Mouse (Mus musculus) forebrain, embryonic 11.5 days (tissue): ENCODE measurements around the gene Qpctl. TPM values are rescaled to one million over a fixed set of nuclear protein-coding genes. Genes with fewer than 3 reads are reported as not detected.

Experiments used
- ATAC-seq: fragments of 200-750 bp; cut with Nextera tagmentation; replicated peaks from 2 replicates; pipeline ENCODE4 v1.8.0; 2017; ENCODE audit warnings: moderate TSS enrichment; ENCODE audit not compliant: low FRiP score
- DNase-seq: peaks from one replicate; pipeline ENCODE4 v3.0.0-alpha.2; 2017; ENCODE audit warnings: low spot score
- H3K27ac ChIP-seq: fragments of 300-500 bp; sonication (generic); 2 replicates; pipeline ENCODE4 v1.5.1; 2014; ENCODE audit warnings: low read depth, low read length
- H3K27me3 ChIP-seq: fragments of 300-500 bp; sonication (generic); 2 replicates; pipeline ENCODE4 v1.6.1; 2014; ENCODE audit warnings: mild to moderate bottlenecking, low read length, mixed read lengths; ENCODE audit not compliant: control insufficient read depth, insufficient read depth
- H3K36me3 ChIP-seq: fragments of 300-500 bp; sonication (generic); 2 replicates; pipeline ENCODE4 v1.6.1; 2014; ENCODE audit warnings: mild to moderate bottlenecking, low read length, moderate library complexity, mixed read lengths; ENCODE audit not compliant: control insufficient read depth, insufficient read depth
- H3K4me1 ChIP-seq: fragments of 300-500 bp; sonication (generic); replicated peaks from 2 replicates; pipeline ENCODE4 v1.6.1; 2014; ENCODE audit warnings: low read length, mixed read lengths; ENCODE audit not compliant: control insufficient read depth, insufficient read depth
- H3K4me2 ChIP-seq: fragments of 300-500 bp; sonication (generic); 2 replicates; pipeline ENCODE4 v1.6.1; 2014; ENCODE audit warnings: low read depth, mild to moderate bottlenecking, low read length, moderate library complexity, mixed read lengths; ENCODE audit not compliant: severe bottlenecking
- H3K4me3 ChIP-seq: fragments of 300-500 bp; sonication (generic); 2 replicates; pipeline ENCODE4 v1.5.1; 2014; ENCODE audit warnings: low read depth, low read length
- H3K9ac ChIP-seq: fragments of 300-500 bp; sonication (generic); 2 replicates; pipeline ENCODE4 v1.6.1; 2014; ENCODE audit warnings: low read length
- H3K9me3 ChIP-seq: fragments of 300-500 bp; sonication (generic); 2 replicates; pipeline ENCODE4 v1.6.1; 2016; ENCODE audit warnings: low read length, mixed read lengths; ENCODE audit not compliant: control insufficient read depth
- WGBS: fragments of 180-500 bp; shearing (Covaris S2); extraction: QIAGEN DNeasy Blood & Tissue Kit; methylation state at CpG from one replicate; pipeline ENCODE4 v1.1.7; 2014; 5-methylcytosine and 5-hydroxymethylcytosine counted together
- polyA plus RNA-seq: library from polyadenylated mRNA; unstranded; fragments of >200 nt; fragmentation: Nextera tagmentation; extraction: Ambion mirVana; gene quantifications from 2 replicates; pipeline ENCODE4 v1.2.1, GENCODE M21; 2014

The Qpctl gene
- polyA plus RNA-seq, 1 experiment from 2014 or later, result 13.9 TPM

DNA sequence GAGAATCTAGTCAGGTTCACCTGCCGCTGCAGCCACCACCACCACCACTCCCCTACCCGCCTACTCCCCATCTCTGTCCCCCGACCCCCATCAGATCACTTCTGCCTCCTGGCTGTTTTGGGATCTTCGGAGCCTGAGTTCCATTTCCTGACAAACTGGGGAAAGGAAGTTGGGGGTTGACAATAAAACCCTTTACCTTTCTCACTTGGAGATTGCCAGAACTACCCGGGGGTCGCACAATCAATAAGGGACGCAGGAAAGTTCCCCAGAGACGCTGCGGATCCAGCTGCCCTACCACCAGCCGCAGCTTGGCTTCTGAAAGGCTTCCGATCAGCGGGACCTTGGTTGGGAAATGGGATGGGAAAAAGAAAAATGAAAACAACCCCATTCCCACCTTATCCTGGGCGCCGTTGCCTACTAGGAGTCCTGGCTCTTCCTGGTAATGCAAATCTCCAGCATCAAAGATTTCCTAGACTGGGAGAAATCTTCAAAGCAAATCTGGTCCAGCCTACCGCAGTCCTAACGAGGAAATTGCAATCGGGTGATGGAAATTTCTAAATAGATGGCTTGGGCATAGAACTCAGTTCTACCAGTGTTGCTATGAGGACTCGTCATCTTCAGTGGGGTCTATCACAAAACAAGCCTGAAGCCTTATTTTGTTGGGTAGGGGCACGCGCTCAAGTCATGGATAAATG lies 764 bp downstream of the Qpctl start:
- Histone ChIP-seq H3K9me3 (no peaks in the 10 kb centered on the region), H3K36me3 (no peaks in the 10 kb centered on the region; the same call in 1 of the 2 replicates), H3K4me2 (peak overlapping the region; percentile 92), H3K27me3 (no peaks in the 10 kb centered on the region), H3K9ac (peak overlapping the region; percentile 66), H3K4me3 (peak overlapping the region; percentile 52), H3K27ac (no peak overlapping the region), H3K4me1 (peaks cover 15% of the 10 kb centered on the region)
- 19% methylated on average over 20 of the region's 20 CpGs for WGBS
- peak; percentile 49 for DNase-seq
- ATAC-seq, result no peak

DNA sequence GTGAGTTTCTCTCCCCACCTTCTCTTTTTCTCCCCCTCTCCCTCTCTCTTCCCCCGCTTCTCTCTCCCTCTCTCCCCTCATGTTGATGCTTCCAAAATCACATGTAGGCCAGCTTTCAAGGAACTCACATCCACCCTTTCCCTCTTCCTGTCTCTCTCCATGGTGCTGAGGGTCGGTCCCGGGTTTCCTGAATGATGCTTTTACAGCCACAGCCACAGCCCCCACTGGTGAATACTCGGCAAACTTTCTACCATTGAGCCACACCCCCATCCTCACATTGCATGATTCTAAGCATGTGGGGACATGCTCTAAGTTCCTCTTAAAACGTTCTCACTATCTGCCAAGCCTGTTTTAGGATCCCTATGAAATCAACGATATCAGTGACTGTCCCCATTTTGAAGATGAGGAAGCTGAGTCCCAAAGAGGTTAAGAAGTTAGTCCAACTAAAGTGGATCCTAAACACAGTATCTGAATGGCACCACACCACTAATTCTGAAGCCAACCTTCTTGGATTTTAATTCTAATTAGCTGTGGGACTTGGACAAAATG lies 1.5 kb downstream of the Qpctl start:
- Histone ChIP-seq H3K4me1 (peaks cover 15% of the 10 kb centered on the region), H3K36me3 (no peaks in the 10 kb centered on the region; the same call in 1 of the 2 replicates), H3K4me3 (no peak overlapping the region), H3K4me2 (peak overlapping the region; percentile 92; the same call in 1 of the 2 replicates), H3K27ac (no peak overlapping the region), H3K9me3 (no peaks in the 10 kb centered on the region), H3K27me3 (no peaks in the 10 kb centered on the region), H3K9ac (no peak overlapping the region; the same call in 1 of the 2 replicates)
- no peak for ATAC-seq
- DNase-seq, result peak; percentile 45
- WGBS, result 60% methylated on average over 6 of the region's 6 CpGs

DNA sequence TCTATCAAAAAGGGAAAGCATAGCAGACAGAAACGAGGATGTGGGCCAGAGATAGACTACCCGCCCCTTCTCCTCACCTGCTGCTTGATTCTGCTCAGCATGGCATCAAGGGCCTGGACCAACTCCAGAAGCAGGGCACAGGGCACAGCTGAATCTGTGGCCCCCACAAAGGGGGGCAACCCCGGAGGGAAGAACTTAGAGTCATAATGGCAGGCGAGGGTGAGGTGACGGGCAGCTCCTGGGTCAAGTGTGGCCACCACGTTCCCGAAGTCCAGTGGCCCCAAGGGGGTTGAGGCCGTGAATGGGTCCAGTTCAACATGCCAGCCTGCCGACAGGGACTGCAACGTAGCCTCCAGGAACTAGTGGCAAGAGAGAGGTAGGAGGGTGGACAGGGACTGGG lies 2.3 kb downstream of the Qpctl start:
- Histone ChIP-seq H3K27me3 (no peaks in the 10 kb centered on the region), H3K4me1 (peaks cover 15% of the 10 kb centered on the region), H3K9ac (no peak overlapping the region), H3K9me3 (no peaks in the 10 kb centered on the region), H3K4me2 (no peak overlapping the region), H3K36me3 (no peaks in the 10 kb centered on the region; the same call in 1 of the 2 replicates), H3K4me3 (no peak overlapping the region), H3K27ac (no peak overlapping the region)
- DNase-seq, result no peak
- ATAC-seq, result no peak
- 90% methylated on average over 10 of the region's 10 CpGs for WGBS

DNA sequence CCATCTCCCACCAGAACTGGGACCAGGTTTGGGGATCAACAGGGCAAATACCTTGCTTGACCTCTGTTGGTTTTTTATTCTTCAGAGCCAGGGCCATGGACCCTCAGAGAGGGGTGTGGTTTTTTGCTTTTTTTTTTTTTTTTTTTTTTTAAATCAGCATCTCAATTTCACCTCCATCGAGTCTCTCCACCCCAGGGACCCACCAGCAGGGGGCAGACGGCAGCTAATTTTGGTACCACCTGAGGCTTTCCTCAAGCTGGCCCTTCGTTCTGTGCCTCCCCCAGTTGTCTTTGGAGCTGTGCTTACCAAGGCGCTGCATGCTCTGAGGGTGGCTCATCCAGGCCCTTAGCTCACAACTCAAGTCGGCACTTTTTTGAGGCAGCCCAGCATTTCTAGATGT lies 11.7 kb downstream of the Qpctl start:
- ATAC-seq (no peak), DNase-seq (peak; percentile 74)
- Histone ChIP-seq H3K4me3 (no peak overlapping the region), H3K27ac (no peak overlapping the region), H3K27me3 (no peaks in the 10 kb centered on the region), H3K4me2 (no peak overlapping the region), H3K9me3 (no peaks in the 10 kb centered on the region), H3K36me3 (peaks cover 27% of the 10 kb centered on the region; the same call in 1 of the 2 replicates), H3K9ac (no peak overlapping the region), H3K4me1 (no peaks in the 10 kb centered on the region)
- 49% methylated on average over 5 of the region's 5 CpGs for WGBS

DNA sequence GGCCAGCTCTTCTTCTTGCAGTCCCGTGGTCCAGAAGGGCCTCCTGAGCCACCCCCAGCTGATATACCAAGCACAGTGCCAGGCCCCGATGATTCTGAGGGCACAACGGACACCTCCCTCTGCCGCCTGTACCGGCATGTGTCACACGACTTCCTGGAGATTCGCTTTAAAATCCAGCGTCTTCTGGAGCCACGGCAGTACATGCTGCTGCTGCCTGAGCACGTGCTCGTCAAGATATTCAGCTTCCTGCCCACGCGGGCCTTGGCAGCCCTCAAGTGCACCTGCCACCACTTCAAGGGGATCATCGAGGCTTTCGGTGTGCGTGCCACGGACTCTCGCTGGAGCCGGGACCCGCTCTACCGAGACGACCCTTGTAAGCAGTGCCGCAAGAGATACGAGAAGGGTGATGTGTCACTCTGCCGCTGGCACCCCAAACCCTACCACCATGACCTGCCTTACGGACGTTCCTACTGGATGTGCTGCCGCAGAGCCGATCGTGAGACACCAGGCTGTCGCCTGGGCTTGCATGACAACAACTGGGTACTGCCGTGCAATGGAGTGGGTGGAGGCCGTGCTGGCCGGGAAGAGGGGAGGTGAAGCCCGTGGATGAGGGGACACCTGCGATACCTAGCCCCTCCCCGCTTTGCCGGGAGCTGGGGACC lies 12.3 kb downstream of the Qpctl start:
- Histone ChIP-seq H3K27ac (no peak overlapping the region), H3K4me3 (no peak overlapping the region), H3K27me3 (no peaks in the 10 kb centered on the region), H3K36me3 (peaks cover 27% of the 10 kb centered on the region; the same call in 1 of the 2 replicates), H3K4me2 (no peak overlapping the region), H3K9ac (no peak overlapping the region), H3K9me3 (no peaks in the 10 kb centered on the region), H3K4me1 (peaks cover 2% of the 10 kb centered on the region; the same call in 1 of the 2 replicates)
- DNase-seq (no peak), ATAC-seq (no peak)
- 93% methylated on average over 38 of the region's 38 CpGs for WGBS

DNA sequence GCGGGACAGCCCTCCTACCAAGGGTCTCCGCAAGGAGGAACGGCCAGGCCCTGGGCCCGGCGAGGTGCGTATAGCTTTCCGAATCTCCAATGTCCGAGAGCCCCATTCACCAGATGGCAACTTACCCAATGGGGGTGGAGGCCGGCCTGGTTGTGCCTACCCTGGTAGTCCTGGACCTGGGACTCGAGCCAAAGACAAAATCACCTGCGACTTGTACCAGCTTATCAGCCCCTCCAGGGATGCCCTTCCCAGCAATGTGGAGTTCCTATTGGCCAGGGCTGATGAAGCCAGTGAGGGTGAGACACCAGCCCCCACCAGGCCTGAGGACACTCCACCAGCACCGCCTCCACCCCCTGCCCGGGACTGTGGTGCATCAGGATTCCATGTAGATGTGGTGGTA lies 12.9 kb downstream of the Qpctl start:
- Histone ChIP-seq H3K27ac (no peak overlapping the region), H3K9ac (no peak overlapping the region), H3K27me3 (no peaks in the 10 kb centered on the region), H3K4me3 (no peak overlapping the region), H3K4me1 (peaks cover 3% of the 10 kb centered on the region), H3K9me3 (no peaks in the 10 kb centered on the region), H3K36me3 (peaks cover 27% of the 10 kb centered on the region; the same call in 1 of the 2 replicates), H3K4me2 (no peak overlapping the region)
- ATAC-seq (no peak), DNase-seq (no peak)
- WGBS, result 94% methylated on average over 13 of the region's 13 CpGs

DNA sequence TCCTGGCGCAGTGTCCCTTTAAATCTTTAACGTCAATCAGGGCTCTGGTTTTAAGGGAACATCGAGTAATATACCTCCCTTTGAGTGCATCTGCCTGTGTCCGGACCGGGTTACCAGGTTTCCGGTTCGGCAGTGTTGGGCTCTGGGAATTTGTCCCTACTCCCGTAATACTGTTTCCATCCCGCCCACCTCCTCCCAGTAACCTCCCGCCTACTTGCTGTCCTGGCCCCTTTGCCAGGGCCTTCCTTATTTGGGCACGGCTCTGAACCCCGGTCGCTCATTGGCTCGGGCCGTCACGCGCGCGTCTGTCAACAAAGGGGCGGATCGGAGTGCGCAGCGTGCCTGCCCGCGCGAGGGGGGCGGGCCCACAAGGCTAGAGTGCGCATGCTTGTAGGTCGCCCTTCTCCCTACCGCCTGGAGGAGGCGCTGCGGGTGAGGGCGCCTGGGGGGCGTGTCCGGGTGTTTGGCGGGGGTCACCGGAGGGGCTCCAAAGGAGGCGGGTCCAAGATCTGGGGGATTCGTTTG lies 17.7 kb downstream of the Qpctl start:
- under 1% methylated on average over 39 of the region's 39 CpGs for WGBS
- peak; percentile 98 for DNase-seq
- ATAC-seq, result peak; percentile 98

DNA sequence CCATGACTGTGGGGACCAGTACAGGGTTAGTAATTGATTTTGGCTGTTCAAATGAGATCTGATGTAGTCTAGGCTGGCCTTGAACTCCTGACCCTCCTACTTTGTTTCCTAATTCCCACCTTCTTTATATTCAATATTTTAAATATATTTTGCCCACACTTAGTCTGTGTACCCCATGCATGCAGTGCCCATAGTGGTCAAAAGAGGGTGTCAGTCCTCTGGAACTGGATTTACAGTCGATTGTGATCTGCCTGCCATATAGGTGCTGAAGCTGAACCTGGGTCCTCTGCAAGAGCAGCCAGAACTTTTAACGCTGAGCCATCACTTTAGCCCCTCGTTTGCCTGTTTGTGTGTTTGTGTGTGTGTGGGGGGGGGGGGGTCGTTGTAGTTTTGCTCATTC lies 18.4 kb downstream of the Qpctl start:
- no peaks in the 10 kb centered on the region for H3K9me3 ChIP-seq
- DNase-seq (no peak), ATAC-seq (no peak)
- H3K4me1 ChIP-seq, result peaks cover 7% of the 10 kb centered on the region
- no peaks in the 10 kb centered on the region for H3K27me3 ChIP-seq
- H3K4me2 ChIP-seq, result peak overlapping the region; percentile 67
- H3K9ac ChIP-seq, result peak overlapping the region; percentile 45; the same call in 1 of the 2 replicates
- peak overlapping the region; percentile 35; the same call in 1 of the 2 replicates for H3K4me3 ChIP-seq
- H3K36me3 ChIP-seq, result peaks cover 3% of the 10 kb centered on the region; the same call in 1 of the 2 replicates
- H3K27ac ChIP-seq, result peak overlapping the region; percentile 68; the same call in 1 of the 2 replicates
- WGBS, result 35% methylated on average over 4 of the region's 4 CpGs

More for the DNA sequence above, 17.7 kb downstream of the Qpctl start:
- H3K4me3 ChIP-seq, result peak overlapping the region; percentile 35
- H3K4me2 ChIP-seq, result peak overlapping the region; percentile 67
- H3K27me3 ChIP-seq, result no peaks in the 10 kb centered on the region
- H3K4me1 ChIP-seq, result peaks cover 7% of the 10 kb centered on the region
- H3K36me3 ChIP-seq, result peaks cover 9% of the 10 kb centered on the region; the same call in 1 of the 2 replicates
- H3K9me3 ChIP-seq, result no peaks in the 10 kb centered on the region
- peak overlapping the region; percentile 45; the same call in 1 of the 2 replicates for H3K9ac ChIP-seq
- peak overlapping the region; percentile 69 for H3K27ac ChIP-seq
